Mouse (Mus musculus) liver, embryonic 14.5 days (tissue): ENCODE results near the gene Tollip.
"Not testable (repeated sequence)": the region's sequence is repeated elsewhere in the genome, so short reads cannot be mapped to it uniquely, and the experiment has no call there.

Source experiments
- CTCF ChIP-seq: IDR thresholded peaks from 2 replicates; pipeline ENCODE4 v1.5.1; 2016; ENCODE audit warnings: antibody characterized with exemption, low read depth, control low read depth
- EP300 ChIP-seq: IDR thresholded peaks from 2 replicates; pipeline ENCODE4 v1.6.1; 2016; ENCODE audit warnings: antibody characterized with exemption, low read depth

GRCm38 (mm10) chr7:141924121-141924520 lies 5.8 kb upstream of the Tollip start:
- not testable (repeated sequence) for TF ChIP-seq CTCF, EP300
